Mouse (Mus musculus) bone marrow macrophage, adult 2 months (primary cell): ENCODE measurements at regions not wholly inside any gene's neighbourhood (a gene's known extent, or its start where the extent isn't known, plus 50 kb on each side); places are given as distances from the start of the nearest gene placed in this dataset.

Experiments used
- H3K27ac ChIP-seq: 2 replicates; pipeline ENCODE4 v1.5.1; 2012; ENCODE audit warnings: low read depth, low read length; ENCODE audit not compliant: insufficient read depth
- H3K4me1 ChIP-seq: 2 replicates; pipeline ENCODE4 v1.6.1; 2012; ENCODE audit warnings: low read length; ENCODE audit not compliant: control insufficient read depth, insufficient read depth
- H3K4me3 ChIP-seq: 2 replicates; pipeline ENCODE4 v1.5.1; 2012; ENCODE audit warnings: mild to moderate bottlenecking, low read length, moderate library complexity; ENCODE audit not compliant: insufficient read depth
- CTCF ChIP-seq: IDR thresholded peaks from 2 replicates; pipeline ENCODE4 v1.5.1; 2012; ENCODE audit warnings: low read depth, mild to moderate bottlenecking, low read length, moderate library complexity
- POLR2A ChIP-seq: IDR thresholded peaks from 2 replicates; pipeline ENCODE4 v1.6.1; 2012; ENCODE audit warnings: mild to moderate bottlenecking, low read depth, low read length, borderline replicate concordance

- H3K27ac ChIP-seq: no peak overlapping the region
- no peak overlapping the region for H3K4me3 ChIP-seq
These were observed 98.8 kb upstream of the Mapk10 start for GRCm38 (mm10) chr5:103309806-103310525.

DNA sequence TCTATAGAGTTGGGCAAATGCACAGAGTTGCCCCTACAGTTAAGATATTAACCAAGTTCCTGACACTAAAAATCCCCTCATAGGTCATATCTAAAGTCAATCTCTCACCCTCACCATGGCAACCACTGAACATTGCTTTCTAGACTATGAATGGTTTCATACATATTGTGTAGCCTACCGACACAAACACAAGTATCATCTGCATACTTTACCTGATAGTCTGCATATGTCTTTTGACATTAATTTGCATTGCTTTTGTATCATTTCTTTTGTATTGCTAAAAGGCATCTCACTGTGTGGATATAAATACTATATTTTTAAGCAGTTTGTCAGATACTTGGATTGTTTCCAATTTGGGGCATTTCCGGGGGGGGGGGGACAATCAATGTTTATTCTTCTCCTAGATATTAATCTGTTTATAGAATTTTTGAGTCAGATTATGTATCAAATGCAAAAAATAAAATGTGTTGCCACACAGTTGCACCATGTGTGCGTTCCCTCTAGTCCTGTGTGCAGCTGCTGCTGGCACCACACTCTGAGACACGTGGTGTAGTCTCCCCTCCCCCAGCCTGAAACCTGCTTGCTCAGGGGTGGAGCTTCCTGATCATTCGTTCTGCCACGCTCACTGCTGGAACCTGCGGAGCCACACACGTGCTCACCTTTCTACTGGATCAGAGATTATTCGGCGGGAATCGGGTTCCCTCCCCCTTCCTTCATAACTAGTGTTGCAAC lies 94.7 kb upstream of the Mapk10 start:
- Histone ChIP-seq H3K4me3 (no peak overlapping the region), H3K4me1 (no peaks in the 10 kb centered on the region)
- TF ChIP-seq POLR2A (no peak), CTCF (no peak)

More at GRCm38 (mm10) chr5:103309806-103310525, 98.8 kb upstream of the Mapk10 start:
- TF ChIP-seq POLR2A (no peak), CTCF (no peak)
- H3K4me1 ChIP-seq: no peaks in the 10 kb centered on the region

DNA sequence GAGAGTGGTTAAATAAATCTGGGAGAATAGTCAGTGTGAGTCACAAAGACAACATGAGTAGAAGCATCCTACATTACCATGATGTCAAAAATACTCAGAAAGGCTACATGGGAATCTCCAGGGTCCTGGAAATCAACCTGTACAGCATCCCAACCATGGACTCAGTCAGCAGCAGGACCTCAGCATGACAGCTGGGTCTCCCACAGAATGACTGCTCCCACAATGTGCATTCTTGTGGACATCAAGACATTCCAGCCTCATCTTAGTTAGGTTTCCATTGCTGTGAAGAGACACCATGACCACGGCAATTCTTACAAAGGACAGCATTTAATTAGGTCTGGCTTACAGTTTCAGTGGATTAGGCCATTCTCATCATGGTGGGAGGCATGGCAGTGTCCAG lies 93.8 kb upstream of the Mapk10 start:
- H3K27ac ChIP-seq: no peak overlapping the region
- H3K4me3 ChIP-seq: no peak overlapping the region
- no peaks in the 10 kb centered on the region for H3K4me1 ChIP-seq
- TF ChIP-seq CTCF (no peak), POLR2A (no peak)

More for the DNA sequence above, 94.7 kb upstream of the Mapk10 start:
- no peak overlapping the region for H3K27ac ChIP-seq

DNA sequence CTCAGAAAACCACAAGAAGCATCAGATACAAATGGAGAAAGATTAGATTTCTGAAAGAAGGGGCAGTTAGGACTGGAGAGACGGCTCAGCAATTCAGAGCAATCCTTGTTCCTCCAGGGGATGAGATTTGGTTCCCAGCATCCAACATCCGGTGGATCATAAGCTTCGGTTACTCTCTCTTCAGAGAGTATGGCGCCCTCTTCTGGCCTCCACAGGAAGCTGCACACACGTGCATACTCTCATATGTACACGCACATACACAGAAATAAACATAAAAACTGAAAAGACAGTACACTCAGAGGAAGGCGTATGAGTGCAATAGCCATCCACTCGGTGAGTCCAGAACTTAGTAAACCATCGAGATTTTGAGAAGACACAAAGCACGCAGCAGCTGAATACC lies 91.6 kb upstream of the Mapk10 start:
- Histone ChIP-seq H3K4me1 (no peaks in the 10 kb centered on the region), H3K27ac (no peak overlapping the region), H3K4me3 (no peak overlapping the region)
- TF ChIP-seq POLR2A (no peak), CTCF (no peak)

GRCm38 (mm10) chr5:103301303-103301702 lies 90.2 kb upstream of the Mapk10 start:
- TF ChIP-seq POLR2A: no peak
- TF ChIP-seq CTCF: no peak
- Histone ChIP-seq H3K4me1 (no peaks in the 10 kb centered on the region), H3K4me3 (no peak overlapping the region), H3K27ac (no peak overlapping the region)

DNA sequence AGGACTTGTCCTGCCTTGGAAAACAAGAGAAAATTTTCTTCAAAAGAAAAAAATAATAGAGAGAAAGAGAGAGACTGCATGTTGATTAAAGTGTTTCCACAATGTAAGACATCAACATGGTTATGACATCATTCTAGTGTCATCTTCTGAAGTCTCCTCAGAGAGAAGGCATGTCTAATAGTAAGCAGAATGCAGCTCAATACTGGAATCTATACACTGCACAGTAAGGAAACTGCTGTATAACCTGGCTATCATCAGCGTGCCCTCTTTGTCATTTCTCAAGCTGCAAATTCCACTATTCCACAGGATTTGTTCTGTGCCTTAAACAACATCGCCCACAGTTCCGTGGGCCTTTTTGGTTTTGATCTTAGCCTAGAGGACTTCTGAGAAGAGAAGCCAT lies 82.8 kb upstream of the Mapk10 start:
- Histone ChIP-seq H3K27ac (no peak overlapping the region), H3K4me3 (no peak overlapping the region)
- TF ChIP-seq CTCF (no peak), POLR2A (no peak)

DNA sequence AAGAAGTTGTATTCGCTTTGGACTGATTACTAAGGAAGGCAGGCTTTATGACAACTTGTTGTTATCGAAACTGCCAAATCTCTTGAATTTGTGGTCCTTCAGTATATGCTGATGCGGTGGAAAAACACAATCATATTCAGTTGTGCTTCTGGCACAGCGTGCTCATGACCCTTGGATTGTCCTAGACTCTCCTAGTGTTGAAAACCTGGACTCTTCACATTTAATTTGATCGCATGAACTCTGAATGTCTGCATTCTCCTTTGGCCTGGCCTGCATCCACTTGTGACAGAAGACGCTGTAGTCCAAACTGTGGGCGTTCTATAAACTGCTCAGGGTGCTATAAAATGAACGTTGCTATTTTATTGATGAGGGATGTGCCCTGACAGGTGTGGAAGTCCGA lies 80.6 kb upstream of the Mapk10 start:
- TF ChIP-seq CTCF: no peak
- TF ChIP-seq POLR2A: no peak
- no peak overlapping the region for H3K4me3 ChIP-seq

More for the DNA sequence above, 82.8 kb upstream of the Mapk10 start:
- no peaks in the 10 kb centered on the region for H3K4me1 ChIP-seq

GRCm38 (mm10) chr5:103291219-103291618 lies 80.1 kb upstream of the Mapk10 start:
- TF ChIP-seq POLR2A (no peak), CTCF (no peak)
- Histone ChIP-seq H3K4me1 (no peaks in the 10 kb centered on the region), H3K27ac (no peak overlapping the region), H3K4me3 (no peak overlapping the region)

More for the DNA sequence above, 80.6 kb upstream of the Mapk10 start:
- H3K4me1 ChIP-seq: no peaks in the 10 kb centered on the region
- no peak overlapping the region for H3K27ac ChIP-seq

DNA sequence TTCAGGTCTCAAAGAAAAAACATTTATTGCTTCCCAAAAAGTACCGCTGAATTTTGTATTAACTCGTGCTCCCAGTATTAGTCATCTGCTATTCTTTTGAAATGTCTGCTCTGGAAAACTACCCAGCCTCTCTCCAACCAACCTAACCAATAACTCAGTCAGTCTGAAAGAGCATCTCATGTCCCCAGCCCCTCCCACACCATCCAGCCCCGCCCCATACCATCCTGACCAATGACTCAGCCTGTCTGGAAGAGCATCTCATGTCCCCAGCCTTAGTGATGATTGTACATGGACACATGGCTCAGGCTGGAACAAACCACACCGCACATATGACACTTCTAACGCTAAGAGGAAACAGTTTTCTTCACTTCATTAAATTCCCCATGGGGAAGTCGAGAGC lies 58.1 kb upstream of the Mapk10 start:
- H3K4me3 ChIP-seq: no peak overlapping the region
- H3K4me1 ChIP-seq: no peaks in the 10 kb centered on the region
- TF ChIP-seq POLR2A: no peak
- no peak for TF ChIP-seq CTCF
- H3K27ac ChIP-seq: no peak overlapping the region

GRCm38 (mm10) chr5:103264903-103265302 lies 53.8 kb upstream of the Mapk10 start:
- Histone ChIP-seq H3K4me1 (no peaks in the 10 kb centered on the region), H3K27ac (no peak overlapping the region), H3K4me3 (no peak overlapping the region)
- TF ChIP-seq POLR2A (no peak), CTCF (no peak)
